8 mouse cellular contexts compared by ENCODE assay signal in genomic region chr2:118903333-118903741, GRCm38 (mm10). TPM values are rescaled to one million over a fixed set of nuclear protein-coding genes. Genes with fewer than 3 reads are reported as not detected.
A peak's percentile ranks its signal among the peaks of the same experiment; 100 is the strongest.
DNase-seq lines count a peak whose midpoint lies in the region; ATAC-seq and TF ChIP-seq lines count a peak whose summit lies in the region.

No protein-coding gene starts in this region.

- H3K27ac ChIP-seq in kidney, embryonic 14.5 days (ENCODE audit: low read depth, low read length): no peak overlapping the region
- H3K27ac ChIP-seq in cerebellum, adult 2 months (ENCODE audit: insufficient read depth, low read length): no peak overlapping the region
- H3K27ac ChIP-seq in heart, embryonic 15.5 days: no peak overlapping the region
- peak overlapping the region; percentile 94; the same call in 1 of the 2 replicates for H3K27ac ChIP-seq in liver, postnatal 0 days (ENCODE audit: low read depth)

- H3K27me3 ChIP-seq in kidney, embryonic 14.5 days (ENCODE audit: control insufficient read depth, insufficient read depth, low read length): peaks cover 23% of the 10 kb centered on the region
- H3K27me3 ChIP-seq in cerebellum, adult 2 months (ENCODE audit: control insufficient read depth, insufficient read depth, low read length): no peaks in the 10 kb centered on the region
- peaks cover 23% of the 10 kb centered on the region for H3K27me3 ChIP-seq in heart, embryonic 15.5 days
- peaks cover 22% of the 10 kb centered on the region for H3K27me3 ChIP-seq in liver, postnatal 0 days (ENCODE audit: insufficient read depth, low read length)

- H3K36me3 ChIP-seq in kidney, embryonic 14.5 days (ENCODE audit: control insufficient read depth, insufficient read depth, low read length): no peaks in the 10 kb centered on the region
- no peaks in the 10 kb centered on the region for H3K36me3 ChIP-seq in heart, embryonic 15.5 days
- H3K36me3 ChIP-seq in liver, postnatal 0 days (replicated peaks; ENCODE audit: insufficient read depth, low read length): no peaks in the 10 kb centered on the region

- TF ChIP-seq CTCF in cerebellum, adult 2 months (IDR thresholded peaks at IDR 0.05; ENCODE audit: borderline replicate concordance, insufficient read depth, low read depth, low read length): no peak
- no peak for TF ChIP-seq CTCF in liver, postnatal 0 days (IDR thresholded peaks at IDR 0.05; ENCODE audit: low read depth)

- H3K4me2 ChIP-seq in kidney, embryonic 14.5 days (replicated peaks; ENCODE audit: low read depth, low read length): peak overlapping the region; percentile 99
- H3K4me2 ChIP-seq in heart, embryonic 15.5 days: peak overlapping the region; percentile 98
- H3K4me2 ChIP-seq in liver, postnatal 0 days (ENCODE audit: low read depth, low read length): peak overlapping the region; percentile 100

- TF ChIP-seq EP300 in liver, postnatal 0 days (IDR thresholded peaks at IDR 0.05; ENCODE audit: low read depth): no peak

- no peak for ATAC-seq in kidney, embryonic 14.5 days (ENCODE audit: low FRiP score, low TSS enrichment)
- no peak for ATAC-seq in heart, embryonic 15.5 days (replicated peaks; ENCODE audit: insufficient number of reproducible peaks, insufficient read depth, low FRiP score, low read depth)
- no peak for ATAC-seq in liver, postnatal 0 days
- no peak for ATAC-seq in megakaryocyte progenitor cell, adult 5-6 weeks (replicated peaks; ENCODE audit: poor library complexity)

- DNase-seq in kidney, adult 11 months: no peak
- peak; percentile 57 to 59 for DNase-seq in cerebellum, adult 2 months
- DNase-seq in liver, postnatal 0 days: no peak
- no peak for DNase-seq in natural killer cell, adult 2 months (ENCODE audit: low spot score in 2 of 2)
- DNase-seq in spleen, adult 12 weeks (ENCODE audit: low spot score): no peak

- peaks cover 12% of the 10 kb centered on the region; the same call in 1 of the 2 replicates for H3K4me1 ChIP-seq in kidney, embryonic 14.5 days (ENCODE audit: control insufficient read depth, insufficient read depth, low read length)
- peaks cover 16% of the 10 kb centered on the region for H3K4me1 ChIP-seq in cerebellum, adult 2 months (ENCODE audit: control insufficient read depth, insufficient read depth, low read length)
- H3K4me1 ChIP-seq in heart, embryonic 15.5 days (replicated peaks): peaks cover 34% of the 10 kb centered on the region
- peaks cover 51% of the 10 kb centered on the region for H3K4me1 ChIP-seq in liver, postnatal 0 days (ENCODE audit: insufficient read depth)

- H3K9ac ChIP-seq in kidney, embryonic 14.5 days (ENCODE audit: low read depth, low read length): no peak overlapping the region; the same call in 1 of the 2 replicates
- H3K9ac ChIP-seq in heart, embryonic 15.5 days: peak overlapping the region; percentile 86
- peak overlapping the region; percentile 89; the same call in 1 of the 2 replicates for H3K9ac ChIP-seq in liver, postnatal 0 days (replicated peaks)

- no peaks in the 10 kb centered on the region for H3K9me3 ChIP-seq in kidney, embryonic 14.5 days (ENCODE audit: control insufficient read depth, low read length)
- H3K9me3 ChIP-seq in heart, embryonic 15.5 days (replicated peaks): no peaks in the 10 kb centered on the region
- no peaks in the 10 kb centered on the region for H3K9me3 ChIP-seq in liver, postnatal 0 days (ENCODE audit: low read length)

- 21% methylated on average over 10 of the region's 10 CpGs for WGBS in kidney, embryonic 14.5 days
- WGBS in cerebellum, adult 2 months: 6% methylated on average over 10 of the region's 10 CpGs
- 13% methylated on average over 10 of the region's 10 CpGs for WGBS in heart, embryonic 15.5 days
- WGBS in liver, postnatal 0 days (ENCODE audit: insufficient replicate concordance): 29% methylated on average over 10 of the region's 10 CpGs

- no peak for TF ChIP-seq POLR2A in cerebellum, adult 2 months (IDR thresholded peaks at IDR 0.05; ENCODE audit: borderline replicate concordance, insufficient read depth, low read length)

- H3K4me3 ChIP-seq in kidney, embryonic 14.5 days (ENCODE audit: low read length): peak overlapping the region; percentile 64; the same call in 1 of the 2 replicates
- H3K4me3 ChIP-seq in cerebellum, adult 2 months (replicated peaks; ENCODE audit: insufficient read depth, low read depth, low read length): peak overlapping the region; percentile 42
- peak overlapping the region; percentile 96 for H3K4me3 ChIP-seq in heart, embryonic 15.5 days
- H3K4me3 ChIP-seq in liver, postnatal 0 days (ENCODE audit: low read depth, low read length): peak overlapping the region; percentile 95

RNA-seq across cellular contexts. Expression of gene Bahd1, which starts 3.2 kb away (rescaled TPM):
- 1.2 and 2.3 TPM in 2 replicates for polyA plus RNA-seq in kidney, embryonic 14.5 days (2014; fragmentation: Nextera tagmentation; extraction: Ambion mirVana)
- polyA plus RNA-seq in cerebellum, adult 2 months (2012; rRNA removed): 16.6 and 16.7 TPM in 2 replicates
- polyA plus RNA-seq in heart, embryonic 15.5 days (2015; fragmentation: Nextera tagmentation; extraction: Ambion mirVana): 3.3 and 5.1 TPM in 2 replicates
- polyA plus RNA-seq in liver, postnatal 0 days (2015; fragmentation: Nextera tagmentation; extraction: Ambion mirVana): 2.4 and 2.5 TPM in 2 replicates
- 6.0 and 6.5 TPM in 2 replicates for total RNA-seq in megakaryocyte progenitor cell, adult 5-6 weeks (2015)
- total RNA-seq in megakaryocyte progenitor cell, adult 5-6 weeks (2017): 4.9 and 7.1 TPM in 2 replicates

RNA-seq across cellular contexts. Expression of gene Chst14, which starts 23.0 kb away (rescaled TPM):
- polyA plus RNA-seq in kidney, embryonic 14.5 days (2014; fragmentation: Nextera tagmentation; extraction: Ambion mirVana): 27.1 and 31.8 TPM in 2 replicates
- 4.2 and 4.4 TPM in 2 replicates for polyA plus RNA-seq in cerebellum, adult 2 months (2012; rRNA removed)
- polyA plus RNA-seq in heart, embryonic 15.5 days (2015; fragmentation: Nextera tagmentation; extraction: Ambion mirVana): 16.5 and 20.5 TPM in 2 replicates
- 4.0 and 4.5 TPM in 2 replicates for polyA plus RNA-seq in liver, postnatal 0 days (2015; fragmentation: Nextera tagmentation; extraction: Ambion mirVana)
- total RNA-seq in megakaryocyte progenitor cell, adult 5-6 weeks (2015): 4.6 and 5.7 TPM in 2 replicates
- 1.5 and 4.7 TPM in 2 replicates for total RNA-seq in megakaryocyte progenitor cell, adult 5-6 weeks (2017)

RNA-seq across cellular contexts. Expression of gene Ivd, which starts 41.6 kb away (rescaled TPM):
- polyA plus RNA-seq in kidney, embryonic 14.5 days (2014; fragmentation: Nextera tagmentation; extraction: Ambion mirVana): 55.8 and 63.1 TPM in 2 replicates
- 128 and 134 TPM in 2 replicates for polyA plus RNA-seq in cerebellum, adult 2 months (2012; rRNA removed)
- 80.6 and 87.9 TPM in 2 replicates for polyA plus RNA-seq in heart, embryonic 15.5 days (2015; fragmentation: Nextera tagmentation; extraction: Ambion mirVana)
- polyA plus RNA-seq in liver, postnatal 0 days (2015; fragmentation: Nextera tagmentation; extraction: Ambion mirVana): 47.0 and 50.4 TPM in 2 replicates
- total RNA-seq in megakaryocyte progenitor cell, adult 5-6 weeks (2015): 25.9 and 29.6 TPM in 2 replicates
- total RNA-seq in megakaryocyte progenitor cell, adult 5-6 weeks (2017): 37.4 and 39.7 TPM in 2 replicates

Comparison
In these comparisons a context has a peak if more than half of its experiments do, and no peak if none do; other contexts are left out.
1. H3K4me3 ChIP-seq: peak in every context shown above with its lines; median percentile 96 in heart, embryonic 15.5 days; 95 in liver, postnatal 0 days; 64 in kidney, embryonic 14.5 days; 42 in cerebellum, adult 2 months.
2. DNase-seq: peak in cerebellum, adult 2 months (2 of 2); none in kidney, adult 11 months (single experiment), liver, postnatal 0 days (single experiment), natural killer cell, adult 2 months (0 of 2) and spleen, adult 12 weeks (single experiment).
3. Peak in every context shown above with its lines, with median percentiles within 50 percentile points of each other: H3K4me2 ChIP-seq.